Mouse (Mus musculus) gastrocnemius, postnatal 25 days (tissue): ENCODE measurements around the gene Zfp653. TPM values are rescaled to one million over a fixed set of nuclear protein-coding genes. Genes with fewer than 3 reads are reported as not detected.
"Not testable (repeated sequence)": the region's sequence is repeated elsewhere in the genome, so short reads cannot be mapped to it uniquely, and the experiment has no call there.

ENCODE experiments used
- DNase-seq: peaks from one replicate; pipeline ENCODE4 v3.0.0; 2022
- long read RNA-seq, 2 experiments: library from polyadenylated mRNA; stranded (forward); transcript quantifications; one replicate each; pipeline ENCODE4 v2.0.0; 2021
- total RNA-seq, 2 experiments: library from RNA; stranded (reverse); gene quantifications; 1 replicate in 1 of 2; 2 replicates in 1 of 2; pipeline ENCODE4 v1.2.3; 2021

The Zfp653 gene
- total RNA-seq = 1 to 10 TPM; 2.5 to 2.6 TPM
- long read RNA-seq, experiment 1, partial matches to known transcripts = 3 of 3 reads
- long read RNA-seq, experiment 1, other reads (novel, unspliced or antisense) = 0 of 3 reads
- long read RNA-seq, experiment 2, partial matches to known transcripts = 1 of 2 reads
- long read RNA-seq, experiment 2, other reads (novel, unspliced or antisense) = 0 of 2 reads

- DNase-seq = peak; percentile 96
Observed at GRCm38 (mm10) chr9:22070791-22071573, at the start of gene Zfp653, which contains the start of gene Gm49318. Gene Zfp653, minus strand, starts transcription at chr9:22071376. Gene Gm49318, minus strand, starts transcription at chr9:22071259.

- DNase-seq = no peak
Observed at GRCm38 (mm10) chr9:22119543-22119942, 48.4 kb upstream of the Zfp653 start.

DNA sequence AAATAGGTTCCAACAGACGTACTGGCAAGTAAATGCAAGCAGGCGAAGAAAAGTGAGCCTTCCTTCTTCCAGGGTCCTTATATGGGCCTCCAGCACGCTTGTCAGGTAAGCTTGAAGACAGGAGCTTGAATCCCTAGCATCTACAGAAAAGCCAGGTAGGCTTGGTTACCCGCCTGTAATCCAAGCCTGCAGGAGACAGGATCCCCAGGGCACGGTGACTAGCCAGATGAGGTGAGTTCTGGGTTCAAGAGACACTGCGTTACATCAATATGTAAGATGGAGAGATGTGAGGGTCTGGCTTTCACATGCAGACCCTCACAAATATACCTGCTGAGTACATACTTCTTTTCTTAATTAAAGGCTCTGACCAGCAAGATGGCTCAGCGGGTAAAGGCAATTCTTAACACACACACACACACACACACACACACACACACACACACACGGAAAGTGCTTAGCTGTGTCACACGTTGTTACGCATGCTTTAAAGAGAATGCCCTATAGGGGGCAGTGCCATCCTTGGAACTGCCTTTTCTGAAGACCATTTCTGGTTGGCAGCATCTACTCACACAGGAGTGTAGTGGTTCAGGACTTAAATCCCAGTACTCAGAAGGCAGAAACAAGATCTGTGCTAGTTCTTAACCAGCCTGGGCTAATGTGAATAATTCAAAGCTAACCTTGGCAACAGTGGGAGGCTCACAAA lies 46.7 kb upstream of the Zfp653 start:
- no peak for DNase-seq

DNA sequence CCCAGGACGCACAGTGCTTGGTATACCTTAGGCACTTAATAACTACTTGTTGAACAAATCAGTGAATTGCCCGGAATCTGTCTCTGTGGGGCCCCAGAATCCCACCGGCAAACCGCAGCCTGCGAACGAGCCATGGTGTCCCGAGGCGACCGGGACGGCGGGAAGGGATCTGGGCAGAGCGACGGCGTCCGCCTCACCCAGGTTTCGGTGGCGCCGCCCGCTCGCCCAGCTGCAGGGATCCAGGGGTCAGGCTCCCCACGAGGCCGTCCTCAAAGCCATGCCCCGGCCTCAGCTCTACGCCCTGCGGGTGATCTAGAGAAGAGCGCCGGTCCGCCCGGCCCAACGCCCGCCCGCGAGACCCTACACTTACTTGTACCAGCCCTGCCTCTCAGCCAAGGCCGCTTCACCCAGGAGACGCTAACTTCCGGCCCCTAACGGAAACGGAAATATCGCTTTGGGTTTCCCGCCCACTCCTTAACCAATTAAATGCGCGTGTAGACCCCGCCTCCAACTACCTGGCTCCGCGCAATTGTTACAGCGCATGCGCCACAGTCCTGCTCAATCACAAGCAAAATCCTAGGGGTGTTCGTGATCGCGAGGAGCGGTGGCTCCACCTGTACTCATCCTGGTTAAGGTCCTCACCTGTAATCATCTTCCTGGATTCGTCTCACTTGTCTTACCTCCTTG lies 45.7 kb upstream of the Zfp653 start, which contains the start of gene Elof1:
TSS of gene Elof1 (minus strand) at position 433 of the 687 bp plus-strand sequence.
- DNase-seq = peak; percentile 88

DNA sequence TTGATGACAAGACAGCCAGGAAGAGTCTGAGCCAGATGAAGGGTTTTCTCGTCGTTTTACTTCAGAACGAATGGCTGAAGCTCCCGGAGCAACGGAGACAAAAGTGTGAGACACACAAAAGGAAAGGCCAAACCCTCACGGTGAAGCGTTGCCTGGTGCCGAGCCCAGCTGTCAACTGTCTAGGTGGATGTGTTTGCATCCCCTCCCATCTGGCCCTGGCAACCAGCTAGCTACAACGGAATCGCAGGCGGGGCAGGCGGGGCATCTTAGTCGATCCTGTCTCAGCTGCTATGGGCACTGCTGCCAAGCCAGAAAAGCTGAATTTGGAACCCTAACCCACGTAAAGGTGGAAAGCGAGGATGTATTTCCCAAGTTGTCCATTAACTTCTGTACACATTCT lies 44.9 kb upstream of the Zfp653 start:
- DNase-seq = no peak

DNA sequence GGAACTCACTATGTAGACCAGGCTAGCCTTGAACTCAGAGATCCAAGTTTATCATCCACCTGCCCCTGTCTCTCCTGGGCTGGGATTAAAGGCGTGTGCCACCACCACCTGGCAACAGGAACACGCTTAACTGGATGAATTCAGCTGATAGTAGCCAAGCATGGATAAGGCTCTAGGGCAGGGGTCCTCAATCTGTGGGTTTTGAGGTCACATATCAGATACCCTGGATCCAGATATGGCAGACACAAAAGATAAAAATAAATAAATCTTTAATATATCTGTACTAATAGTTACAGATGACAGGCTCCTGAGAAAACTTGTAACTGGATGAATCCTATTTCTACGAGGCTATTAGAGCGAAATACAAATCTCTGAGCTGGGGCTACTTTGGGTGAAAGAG lies 44.5 kb upstream of the Zfp653 start:
- no peak for DNase-seq

GRCm38 (mm10) chr9:22108194-22108593 lies 37.0 kb upstream of the Zfp653 start:
- DNase-seq = no peak

DNA sequence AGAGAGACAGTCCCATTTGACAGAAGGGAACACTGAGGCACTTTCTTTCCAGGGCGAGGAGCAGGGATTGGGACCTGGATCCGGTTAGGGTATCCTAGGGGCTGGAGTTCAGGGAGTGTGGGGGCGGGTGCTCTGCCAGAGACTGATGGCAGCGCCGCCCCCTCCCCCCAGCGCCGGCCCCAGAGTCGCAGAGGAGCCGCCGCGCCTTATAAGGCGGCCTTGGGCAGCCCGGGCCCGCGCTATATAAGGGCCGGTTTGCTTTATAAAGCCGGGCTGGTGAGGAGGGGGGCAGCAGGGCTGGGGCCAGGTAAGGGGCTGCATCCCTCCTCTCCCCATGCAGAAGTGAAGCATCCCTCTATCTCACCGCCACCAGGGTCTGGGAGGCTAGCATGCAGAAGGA lies 28.7 kb upstream of the Zfp653 start:
- no peak for DNase-seq

DNA sequence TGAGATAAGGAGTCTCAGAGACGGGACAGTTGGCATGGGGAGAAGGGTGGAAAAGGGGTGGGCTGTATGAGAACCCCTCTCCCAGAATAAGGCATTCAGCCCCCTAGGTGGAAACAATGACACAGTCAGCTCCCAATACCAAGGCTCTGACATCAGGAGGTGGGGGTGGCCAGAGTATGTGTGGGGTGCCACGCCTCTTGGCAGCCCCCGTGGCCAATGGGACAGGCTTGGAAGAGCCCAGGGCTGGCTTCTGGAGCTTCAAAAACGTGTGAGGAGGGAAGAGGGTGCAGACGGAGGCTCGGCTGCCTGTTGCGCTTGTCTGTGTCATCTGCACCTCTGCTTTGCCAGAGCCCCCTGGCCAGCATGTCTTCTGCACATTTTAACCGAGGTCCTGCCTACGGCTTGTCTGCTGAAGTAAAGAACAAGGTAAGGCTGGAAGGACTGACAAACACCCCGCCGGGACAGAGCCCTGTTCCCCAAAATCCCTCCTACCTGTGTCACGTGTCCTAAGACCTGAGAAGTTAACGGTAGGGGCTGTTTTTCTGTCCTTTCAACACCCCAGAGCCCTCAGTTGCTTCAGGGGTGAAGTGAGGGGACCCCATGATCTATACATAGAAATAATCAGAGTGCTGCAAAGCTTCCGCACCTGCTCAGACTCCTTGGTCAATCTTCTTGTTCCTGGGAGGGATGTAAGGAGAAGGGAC lies 28.0 kb upstream of the Zfp653 start, which contains the start of gene Cnn1:
TSS of gene Cnn1 (plus strand) at position 224 of the 704 bp plus-strand sequence.
- no peak for DNase-seq

GRCm38 (mm10) chr9:22095854-22096307 lies 24.7 kb upstream of the Zfp653 start:
- peak; percentile 74 for DNase-seq

DNA sequence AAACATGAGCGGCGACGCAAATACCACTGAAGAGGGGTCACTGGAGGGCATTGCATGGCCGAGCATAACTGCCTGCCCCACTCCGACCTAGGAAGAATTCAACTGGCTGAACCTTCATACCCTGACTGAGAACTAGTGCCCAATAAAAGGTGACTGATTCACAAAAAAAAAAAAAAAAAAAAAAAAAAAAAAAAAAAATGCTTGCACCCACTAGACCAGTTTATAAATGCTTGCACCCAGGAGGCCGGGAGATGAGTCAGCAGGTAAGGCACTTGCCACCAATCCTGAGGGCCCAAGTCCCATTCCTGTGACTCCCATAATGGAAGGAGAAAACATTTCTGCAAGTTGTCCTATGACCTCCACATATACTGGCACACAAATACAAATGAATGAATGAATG lies 21.6 kb upstream of the Zfp653 start:
- no peak for DNase-seq

DNA sequence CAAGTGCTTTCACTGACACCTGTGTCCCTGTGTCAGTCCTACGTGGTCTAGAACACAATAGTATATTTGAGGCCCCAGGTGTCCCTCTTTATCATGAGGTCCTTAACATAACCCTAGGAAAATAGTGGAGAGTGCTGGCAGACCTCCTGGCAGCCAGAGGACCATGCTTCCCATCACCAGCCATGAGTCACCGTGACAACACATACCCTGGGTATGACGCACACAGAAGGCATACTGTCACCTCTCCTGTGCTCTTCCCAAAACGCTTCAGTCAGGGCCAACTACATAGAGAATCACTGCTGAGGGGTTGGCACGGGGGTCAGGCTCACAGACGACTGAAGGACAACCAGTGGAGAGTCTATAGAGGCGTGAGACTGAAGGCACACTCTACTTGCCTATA lies 18.8 kb upstream of the Zfp653 start:
- no peak for DNase-seq

GRCm38 (mm10) chr9:22089281-22089680 lies 18.1 kb upstream of the Zfp653 start:
- no peak for DNase-seq

- DNase-seq = no peak
Observed at GRCm38 (mm10) chr9:22087034-22087618, 15.9 kb upstream of the Zfp653 start.

DNA sequence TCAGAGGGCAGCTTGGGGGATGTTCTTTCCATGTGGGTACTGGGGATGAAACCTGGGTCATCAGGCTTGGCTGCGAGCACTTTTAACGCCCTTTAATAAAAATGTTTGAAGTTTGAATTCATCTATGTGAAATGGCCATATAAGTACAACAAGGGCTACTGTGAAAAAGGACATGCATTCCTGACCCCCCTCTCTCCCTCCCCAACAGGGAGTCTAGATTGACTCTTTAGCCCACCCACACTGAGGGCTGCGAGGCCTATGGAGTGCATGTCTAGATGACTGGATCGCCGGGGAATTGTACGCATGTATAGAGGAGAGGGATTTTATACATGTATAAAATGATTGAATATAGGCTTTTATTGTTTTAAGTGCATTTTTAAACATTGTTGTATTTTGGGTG lies 14.8 kb upstream of the Zfp653 start:
- DNase-seq = no peak

GRCm38 (mm10) chr9:22085022-22085834 lies 14.1 kb upstream of the Zfp653 start, which contains the start of gene Ecsit:
Gene Ecsit, minus strand, starts transcription at chr9:22085438.
- DNase-seq = peak; percentile 95

DNA sequence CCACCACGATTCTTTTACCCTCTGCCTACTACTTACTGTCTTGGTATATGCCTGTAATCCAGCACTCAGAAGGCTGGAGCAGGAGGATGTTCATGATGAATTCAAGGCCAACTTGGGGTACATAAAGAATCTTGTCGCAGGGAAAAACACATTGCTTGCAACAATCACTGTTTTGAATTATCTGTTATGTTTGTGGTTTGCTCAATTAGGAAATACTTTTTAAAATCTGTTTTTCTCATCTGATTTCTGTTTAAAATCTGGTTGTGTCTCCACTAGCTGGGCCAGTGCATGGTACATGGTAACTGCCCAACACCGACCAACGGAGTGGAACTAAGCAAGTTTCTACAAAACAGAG lies 13.5 kb upstream of the Zfp653 start:
- DNase-seq = no peak

DNA sequence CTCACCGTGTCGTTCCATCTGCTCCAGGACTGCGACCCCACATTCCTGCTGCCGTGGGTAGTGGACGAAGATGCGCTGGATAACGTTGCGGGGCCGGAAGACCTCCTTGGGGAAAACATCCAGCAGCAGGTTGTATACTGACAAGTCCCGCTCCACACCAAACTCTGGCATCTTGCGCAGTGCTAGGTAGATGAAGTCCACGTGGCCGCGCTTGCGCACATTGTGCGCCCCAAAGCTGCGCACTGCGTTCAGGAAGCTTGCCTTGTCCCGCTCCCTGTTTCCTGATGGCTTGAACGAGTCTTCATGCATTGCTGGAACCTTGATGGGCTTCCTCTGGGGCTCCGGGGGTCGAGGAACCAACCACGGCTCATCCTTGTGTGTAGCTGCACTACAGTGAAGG lies 5.0 kb upstream of the Zfp653 start:
- no peak for DNase-seq

DNA sequence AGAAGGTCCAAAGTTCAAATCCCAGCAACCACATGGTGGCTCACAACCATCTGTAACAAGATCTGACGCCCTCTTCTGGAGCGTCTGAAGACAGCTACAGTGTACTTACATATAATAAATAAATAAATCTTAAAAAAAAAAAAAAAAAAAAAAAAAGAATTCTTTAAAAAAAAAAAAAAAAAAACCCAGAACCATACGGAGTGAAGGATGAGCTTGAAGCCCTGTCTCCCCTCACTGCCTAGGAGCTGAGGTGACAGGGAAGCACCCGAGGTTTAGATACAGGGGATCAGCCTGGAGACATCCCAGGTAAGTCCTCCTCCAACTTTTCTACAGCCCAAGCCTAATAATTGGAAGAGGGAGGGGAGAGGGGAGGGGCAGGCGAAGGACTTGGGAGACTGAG lies 4.6 kb upstream of the Zfp653 start:
- DNase-seq = not testable (repeated sequence)

- no peak for DNase-seq
Observed at GRCm38 (mm10) chr9:22072276-22072675, 1.1 kb upstream of the Zfp653 start.
